Mouse (Mus musculus) urinary bladder, adult 2 months (tissue): ENCODE measurements around the gene Rps8. TPM values are rescaled to one million over a fixed set of nuclear protein-coding genes. Genes with fewer than 3 reads are reported as not detected.
"Not testable (repeated sequence)": the region's sequence is repeated elsewhere in the genome, so short reads cannot be mapped to it uniquely, and the experiment has no call there.

Experiments used
- DNase-seq: peaks from one replicate; pipeline ENCODE4 v3.0.0; 2022; ENCODE audit warnings: low spot score
- polyA plus RNA-seq: library from polyadenylated mRNA; depleted of rRNA; stranded (reverse); fragments of >200 nt; gene quantifications from 2 replicates; pipeline ENCODE4 v1.2.3, GENCODE M21; 2012; rRNA removed

The Rps8 gene
- 1,373 and 1,379 TPM in 2 replicates for polyA plus RNA-seq

GRCm38 (mm10) chr4:117155792-117156355, at the start of gene Rps8:
Gene Rps8, minus strand, starts transcription at chr4:117156243.
- DNase-seq: peak; percentile 81

- no peak for DNase-seq
Measured at GRCm38 (mm10) chr4:117202992-117203354, 46.9 kb upstream of the Rps8 start.

- no peak for DNase-seq
Measured at GRCm38 (mm10) chr4:117202046-117202991, 46.3 kb upstream of the Rps8 start.

GRCm38 (mm10) chr4:117191804-117192203, 35.8 kb upstream of the Rps8 start:
- no peak for DNase-seq

- no peak for DNase-seq
Measured at GRCm38 (mm10) chr4:117190660-117191059, 34.6 kb upstream of the Rps8 start.

GRCm38 (mm10) chr4:117189856-117190543, 34.0 kb upstream of the Rps8 start:
- no peak for DNase-seq

GRCm38 (mm10) chr4:117189382-117189855, 33.4 kb upstream of the Rps8 start:
- DNase-seq: peak; percentile 61

- DNase-seq: no peak
Measured at GRCm38 (mm10) chr4:117188969-117189368, 32.9 kb upstream of the Rps8 start.

- not testable (repeated sequence) for DNase-seq
Measured at GRCm38 (mm10) chr4:117182759-117183096, 26.7 kb upstream of the Rps8 start.

- peak; percentile 74 for DNase-seq
Measured at GRCm38 (mm10) chr4:117181863-117182758, 26.1 kb upstream of the Rps8 start, which contains the start of gene Kif2c. Gene Kif2c, minus strand, starts transcription at chr4:117182639.

GRCm38 (mm10) chr4:117169936-117170335, 13.9 kb upstream of the Rps8 start:
- DNase-seq: no peak

GRCm38 (mm10) chr4:117161183-117161582, 5.1 kb upstream of the Rps8 start:
- DNase-seq: no peak

GRCm38 (mm10) chr4:117159666-117160065, 3.6 kb upstream of the Rps8 start:
- DNase-seq: no peak

- DNase-seq: no peak
Measured at GRCm38 (mm10) chr4:117156372-117156771, 329 bp upstream of the Rps8 start.

GRCm38 (mm10) chr4:117155020-117155791, 837 bp downstream of the Rps8 start:
- no peak for DNase-seq

- no peak for DNase-seq
Measured at GRCm38 (mm10) chr4:117152714-117153113, 3.3 kb downstream of the Rps8 start.

GRCm38 (mm10) chr4:117151416-117151815, 4.6 kb downstream of the Rps8 start:
- DNase-seq: no peak

- no peak for DNase-seq
Measured at GRCm38 (mm10) chr4:117150212-117150733, 5.8 kb downstream of the Rps8 start.

GRCm38 (mm10) chr4:117149291-117150211, 6.5 kb downstream of the Rps8 start:
- DNase-seq: no peak
